Mouse (Mus musculus) ES-E14 (cell line): ENCODE results near the gene Gna12. TPM values are rescaled to one million over a fixed set of nuclear protein-coding genes. Genes with fewer than 3 reads are reported as not detected.
A peak's percentile ranks its signal among the peaks of the same experiment; 100 is the strongest.

Experiments used
- DNase-seq: peaks from one replicate; pipeline ENCODE4 v3.0.0-alpha.2; 2013; ENCODE audit warnings: low read depth, low spot score
- H3K27ac ChIP-seq: 2 replicates; pipeline ENCODE4 v1.5.1; 2012; ENCODE audit warnings: low read depth, mild to moderate bottlenecking, low read length, moderate library complexity, mixed read lengths; ENCODE audit not compliant: poor library complexity, insufficient read depth, severe bottlenecking
- H3K36me3 ChIP-seq: 2 replicates; pipeline ENCODE4 v1.6.1; 2012; ENCODE audit warnings: mild to moderate bottlenecking, low read length, moderate library complexity, mixed read lengths; ENCODE audit not compliant: control insufficient read depth, poor library complexity, insufficient read depth, severe bottlenecking
- H3K4me1 ChIP-seq, 2 experiments: fragments of 150-350 bp in 1 of 2; sonication (generic) in 1 of 2; 2 replicates each; pipeline ENCODE4 v1.6.1; 2012; ENCODE audit warnings: low read length in 2 of 2, mild to moderate bottlenecking in 1 of 2, mixed read lengths in 1 of 2; ENCODE audit not compliant: control insufficient read depth in 2 of 2, insufficient read depth in 2 of 2, poor library complexity in 1 of 2
- H3K4me3 ChIP-seq, 2 experiments: fragments of 150-350 bp in 1 of 2; sonication (generic) in 1 of 2; 2 replicates each; pipeline ENCODE4 v1.5.1; 2012; ENCODE audit warnings: low read length in 2 of 2, low read depth in 1 of 2, mild to moderate bottlenecking in 1 of 2, mixed read lengths in 1 of 2; ENCODE audit not compliant: insufficient read depth in 1 of 2, poor library complexity in 1 of 2, severe bottlenecking in 1 of 2
- H3K9ac ChIP-seq: 2 replicates; pipeline ENCODE4 v1.6.1; 2012; ENCODE audit warnings: low read depth, mild to moderate bottlenecking, low read length, mixed read lengths; ENCODE audit not compliant: poor library complexity, insufficient read depth, severe bottlenecking
- H3K9me3 ChIP-seq: fragments of 150-350 bp; sonication (generic); 2 replicates; pipeline ENCODE4 v1.6.1; 2012; ENCODE audit warnings: low read depth, mild to moderate bottlenecking, low read length; ENCODE audit not compliant: control insufficient read depth, insufficient read depth
- CHD2 ChIP-seq: IDR thresholded peaks from 2 replicates; pipeline ENCODE4 v1.6.1; 2014; ENCODE audit warnings: mild to moderate bottlenecking, low read depth, low read length, inconsistent platforms
- HCFC1 ChIP-seq: IDR thresholded peaks from 2 replicates; pipeline ENCODE4 v1.6.1; 2012; ENCODE audit warnings: low read length, inconsistent platforms, borderline replicate concordance; ENCODE audit not compliant: insufficient read depth
- MAFK ChIP-seq: IDR thresholded peaks from 2 replicates; pipeline ENCODE4 v1.6.1; 2014; ENCODE audit warnings: mild to moderate bottlenecking, low read depth, low read length, inconsistent platforms; ENCODE audit not compliant: insufficient read depth
- ZC3H11A ChIP-seq: IDR thresholded peaks from 2 replicates; pipeline ENCODE4 v1.6.1; 2012; ENCODE audit warnings: low read depth, mild to moderate bottlenecking, inconsistent platforms, low read length, borderline replicate concordance
- ZNF384 ChIP-seq: IDR thresholded peaks from 2 replicates; pipeline ENCODE4 v1.6.1; 2012; ENCODE audit warnings: low read depth, low read length, inconsistent platforms
- in situ Hi-C, 2 experiments: fragments of 600-800 bp; cut with MboI; formaldehyde crosslinking; loops; one replicate each; pipeline ENCODE4 v1.15.1; 2025; ENCODE audit warnings: low sequenced_read_pairs in 2 of 2, inconsistent platforms in 1 of 2; ENCODE audit not compliant: unreplicated experiment in 2 of 2
- total RNA-seq: library from RNA; depleted of rRNA; stranded (reverse); fragments of 300-350 nt; gene quantifications from 2 replicates; pipeline ENCODE4 v1.2.3, GENCODE M21; 2012

The Gna12 gene
- total RNA-seq, 1 experiment = 50.4 TPM

DNA sequence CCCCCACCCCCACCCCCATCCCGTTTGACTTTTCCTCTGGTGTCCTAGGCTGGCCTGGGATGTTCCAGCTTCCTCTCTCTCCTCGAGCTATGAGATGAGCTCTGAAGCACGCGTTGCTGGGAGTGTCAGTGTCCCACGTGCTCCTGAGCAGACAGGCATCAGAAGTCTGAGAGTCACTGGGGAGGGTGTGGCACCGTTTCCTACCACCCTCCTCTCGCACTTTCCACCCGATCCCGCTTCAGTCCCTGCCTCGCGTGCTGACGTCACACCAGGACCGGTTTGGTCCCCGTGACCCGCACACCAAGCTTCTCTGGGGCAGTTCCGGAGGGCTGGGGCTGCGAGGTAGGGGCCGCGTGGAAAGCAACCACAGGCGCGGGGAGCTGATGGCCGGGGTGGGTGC, 94.9 kb downstream of the Gna12 start:
- no peak overlapping the region for H3K27ac ChIP-seq
- H3K4me3 ChIP-seq = peak overlapping the region; percentile 63 to 75
- TF ChIP-seq CHD2 (no peak), ZNF384 (no peak), MAFK (no peak), HCFC1 (no peak), ZC3H11A (no peak)
- H3K9me3 ChIP-seq = no peaks in the 10 kb centered on the region
- no peak for DNase-seq
- H3K9ac ChIP-seq = peak overlapping the region; percentile 65
- no peaks in the 10 kb centered on the region for H3K36me3 ChIP-seq
- H3K4me1 ChIP-seq = peaks cover 0 to 6% of the 10 kb centered on the region in 2 experiments; a peak in 1 of 4 replicates
- in situ Hi-C loops = no loop called here

GRCm38 (mm10) chr5:140733336-140733735, 96.9 kb downstream of the Gna12 start:
- H3K4me1 ChIP-seq = peaks cover 0 to 6% of the 10 kb centered on the region in 2 experiments; a peak in 1 of 4 replicates
- no peaks in the 10 kb centered on the region for H3K9me3 ChIP-seq
- H3K36me3 ChIP-seq = no peaks in the 10 kb centered on the region
- H3K27ac ChIP-seq = no peak overlapping the region
- TF ChIP-seq ZNF384 (no peak), MAFK (no peak), CHD2 (no peak), HCFC1 (no peak), ZC3H11A (no peak)
- no peak overlapping the region for H3K9ac ChIP-seq
- no peak for DNase-seq
- in situ Hi-C loops = no loop called here
- no peak overlapping the region for H3K4me3 ChIP-seq

DNA sequence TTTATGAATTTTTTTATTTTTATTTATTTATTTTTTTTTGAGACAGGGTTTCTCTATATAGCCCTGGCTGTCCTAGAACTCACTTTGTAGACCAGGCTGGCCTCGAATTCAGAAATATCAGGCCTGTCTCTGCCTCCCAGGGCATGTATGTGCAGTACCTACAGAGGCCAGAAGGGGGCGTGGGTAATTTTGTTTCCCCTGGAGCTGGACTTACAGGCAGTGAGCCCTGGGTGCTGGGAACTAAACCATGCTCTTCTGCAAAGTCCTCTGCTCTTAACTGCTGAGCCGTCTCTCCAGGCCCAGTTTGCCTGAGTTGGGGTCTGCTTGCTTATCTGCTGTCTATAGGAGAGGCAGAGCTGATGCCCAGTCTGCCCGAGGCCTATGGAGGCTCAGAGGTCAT, 98.0 kb downstream of the Gna12 start:
- TF ChIP-seq CHD2 (no peak), HCFC1 (no peak), MAFK (no peak), ZNF384 (no peak), ZC3H11A (no peak)
- DNase-seq = no peak
- no peak overlapping the region for H3K27ac ChIP-seq
- H3K9me3 ChIP-seq = no peaks in the 10 kb centered on the region
- H3K36me3 ChIP-seq = no peaks in the 10 kb centered on the region
- in situ Hi-C loops = no loop called here
- no peak overlapping the region for H3K9ac ChIP-seq
- H3K4me1 ChIP-seq = peaks cover 0 to 5% of the 10 kb centered on the region in 2 experiments; a peak in 1 of 4 replicates
- no peak overlapping the region for H3K4me3 ChIP-seq

GRCm38 (mm10) chr5:140731040-140731797, 99.0 kb downstream of the Gna12 start:
- DNase-seq = no peak
- Histone ChIP-seq H3K36me3 (no peaks in the 10 kb centered on the region), H3K9me3 (no peaks in the 10 kb centered on the region), H3K27ac (no peak overlapping the region), H3K4me1 (peaks cover 0 to 3% of the 10 kb centered on the region in 2 experiments; a peak in 1 of 4 replicates), H3K4me3 (no peak overlapping the region), H3K9ac (no peak overlapping the region)
- TF ChIP-seq ZNF384 (no peak), MAFK (no peak), ZC3H11A (no peak), CHD2 (no peak), HCFC1 (no peak)
- in situ Hi-C loops = no loop called here
